21 mouse cellular contexts compared by ENCODE assay signal in the genomic region with DNA sequence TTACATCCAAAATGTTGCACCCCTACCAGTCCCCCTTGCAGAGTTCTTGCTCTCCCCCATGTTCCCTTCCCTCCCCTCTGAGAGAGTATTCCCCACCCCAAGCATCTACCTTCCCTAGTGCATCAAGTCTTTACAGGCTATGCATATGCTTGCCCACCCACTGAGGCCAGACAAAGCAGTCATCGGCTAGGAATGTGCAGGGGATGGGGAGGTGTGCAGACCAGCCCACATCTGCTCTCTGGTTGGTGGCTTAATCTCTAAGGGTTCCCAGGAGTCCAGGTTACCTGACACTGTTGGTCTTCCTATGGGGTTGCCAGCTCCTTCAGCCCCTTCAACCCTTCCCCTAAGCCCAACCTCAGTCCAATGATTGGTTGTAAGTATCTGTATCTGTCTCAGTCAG.
DNase-seq lines count a peak whose midpoint lies in the region; ATAC-seq and TF ChIP-seq lines count a peak whose summit lies in the region.
"Had no signal": no experiment of that assay in that cellular context is flagged by ENCODE, and none has a peak within 500 bp of the region (broad histone marks: within the 10 kb centered on the region; RNA-seq: fewer than 3 reads in every experiment).

No protein-coding gene starts in this region.

- no peak overlapping the region for H3K9ac ChIP-seq in forebrain, embryonic 11.5 days (ENCODE audit: low read length)
- no peak overlapping the region for H3K9ac ChIP-seq in forebrain, embryonic 16.5 days (replicated peaks; ENCODE audit: low read depth, low read length)
- H3K9ac ChIP-seq in midbrain, embryonic 11.5 days (ENCODE audit: low read length), result no peak overlapping the region
- no peak overlapping the region for H3K9ac ChIP-seq in midbrain, embryonic 16.5 days (ENCODE audit: low read depth, low read length)
- no peak overlapping the region for H3K9ac ChIP-seq in ES-E14 (ENCODE audit: insufficient read depth, low read depth, low read length, poor library complexity, severe bottlenecking)
- H3K9ac ChIP-seq in forebrain, embryonic 15.5 days (replicated peaks), result no peak overlapping the region
- H3K9ac ChIP-seq: liver, embryonic 14.5 days had no signal

- WGBS in forebrain, embryonic 11.5 days, result 11% methylated on average over 1 of the region's 1 CpGs
- WGBS in forebrain, embryonic 16.5 days, result 9% methylated on average over 1 of the region's 1 CpGs
- WGBS in midbrain, embryonic 11.5 days, result 24% methylated on average over 1 of the region's 1 CpGs
- WGBS in midbrain, embryonic 16.5 days, result 14% methylated on average over 1 of the region's 1 CpGs
- WGBS in forebrain, embryonic 15.5 days, result 9% methylated on average over 1 of the region's 1 CpGs

- in situ Hi-C loops in ES-E14 (cut with MboI; ENCODE audit: low sequenced_read_pairs in 2 of 2, unreplicated experiment in 2 of 2), result no loop called here

- no peak overlapping the region for H3K27ac ChIP-seq in forebrain, embryonic 11.5 days (ENCODE audit: low read depth, low read length)
- no peak overlapping the region for H3K27ac ChIP-seq in forebrain, embryonic 16.5 days (ENCODE audit: low read length)
- H3K27ac ChIP-seq in midbrain, embryonic 11.5 days (ENCODE audit: low read depth, low read length), result no peak overlapping the region
- H3K27ac ChIP-seq in midbrain, embryonic 16.5 days (ENCODE audit: low read length), result no peak overlapping the region
- no peak overlapping the region for H3K27ac ChIP-seq in ES-E14 (ENCODE audit: insufficient read depth, low read depth, low read length, poor library complexity, severe bottlenecking)
- no peak overlapping the region for H3K27ac ChIP-seq in forebrain, embryonic 15.5 days (replicated peaks)
- H3K27ac ChIP-seq: heart, adult 2 months; hindbrain, postnatal 0 days; liver, embryonic 14.5 days had no signal

- DNase-seq in forebrain, embryonic 11.5 days (ENCODE audit: low spot score), result no peak
- no peak for DNase-seq in midbrain, embryonic 11.5 days (ENCODE audit: low spot score, missing footprints)
- peak; percentile 61 for DNase-seq in ES-E14 (ENCODE audit: low read depth, low spot score)
- no peak for DNase-seq in right cerebral cortex, postnatal 10 days (ENCODE audit: low spot score in 2 of 2)
- DNase-seq: adrenal gland, postnatal 14 days; cerebellum, adult 8-10 months; gastrocnemius, postnatal 14 days; heart, adult 2 months; kidney, adult 18-20 months; kidney, postnatal 10 days; left cerebral cortex, postnatal 4 days; right cerebral cortex, adult 18-20 months; thymus, adult 18-20 months had no signal

- no peaks in the 10 kb centered on the region for H3K27me3 ChIP-seq in forebrain, embryonic 11.5 days (ENCODE audit: control insufficient read depth, insufficient read depth, low read length)
- no peaks in the 10 kb centered on the region for H3K27me3 ChIP-seq in forebrain, embryonic 16.5 days (replicated peaks; ENCODE audit: control insufficient read depth, insufficient read depth, low read length)
- no peaks in the 10 kb centered on the region for H3K27me3 ChIP-seq in midbrain, embryonic 11.5 days (ENCODE audit: control insufficient read depth, insufficient read depth, low read length)
- no peaks in the 10 kb centered on the region for H3K27me3 ChIP-seq in midbrain, embryonic 16.5 days (ENCODE audit: control insufficient read depth, insufficient read depth, low read depth, low read length)
- H3K27me3 ChIP-seq in forebrain, embryonic 15.5 days, result no peaks in the 10 kb centered on the region

- H3K9me3 ChIP-seq in forebrain, embryonic 11.5 days (ENCODE audit: control insufficient read depth, low read length), result no peaks in the 10 kb centered on the region
- H3K9me3 ChIP-seq in forebrain, embryonic 16.5 days (ENCODE audit: control insufficient read depth, low read length), result no peaks in the 10 kb centered on the region
- no peaks in the 10 kb centered on the region for H3K9me3 ChIP-seq in midbrain, embryonic 11.5 days (ENCODE audit: control insufficient read depth, low read length)
- no peaks in the 10 kb centered on the region for H3K9me3 ChIP-seq in midbrain, embryonic 16.5 days (replicated peaks; ENCODE audit: control insufficient read depth, low read length, poor library complexity, severe bottlenecking)
- H3K9me3 ChIP-seq in ES-E14 (ENCODE audit: control insufficient read depth, insufficient read depth, low read depth, low read length), result no peaks in the 10 kb centered on the region
- H3K9me3 ChIP-seq in forebrain, embryonic 15.5 days, result no peaks in the 10 kb centered on the region

- no peaks in the 10 kb centered on the region for H3K4me1 ChIP-seq in forebrain, embryonic 11.5 days (replicated peaks; ENCODE audit: control insufficient read depth, insufficient read depth, low read length)
- peaks cover 4% of the 10 kb centered on the region; the same call in 1 of the 2 replicates for H3K4me1 ChIP-seq in forebrain, embryonic 16.5 days (replicated peaks; ENCODE audit: control insufficient read depth, insufficient read depth, low read length)
- 0 out of 2 replicates have a peak, but pooled peaks cover 2% of the 10 kb centered on the region for H3K4me1 ChIP-seq in midbrain, embryonic 11.5 days (ENCODE audit: control insufficient read depth, insufficient read depth, low read length)
- H3K4me1 ChIP-seq in midbrain, embryonic 16.5 days (ENCODE audit: control insufficient read depth, insufficient read depth, low read length), result peaks cover 4% of the 10 kb centered on the region; the same call in 1 of the 2 replicates
- peaks cover 0 to 5% of the 10 kb centered on the region in 2 experiments; a peak in 1 of 4 replicates for H3K4me1 ChIP-seq in ES-E14 (ENCODE audit: control insufficient read depth in 2 of 2, insufficient read depth in 2 of 2, low read length in 2 of 2, poor library complexity in 1 of 2)
- H3K4me1 ChIP-seq in forebrain, embryonic 15.5 days, result peaks cover 9% of the 10 kb centered on the region; the same call in 1 of the 2 replicates

- no peak overlapping the region for H3K4me3 ChIP-seq in forebrain, embryonic 11.5 days (ENCODE audit: low read depth, low read length)
- no peak overlapping the region for H3K4me3 ChIP-seq in forebrain, embryonic 16.5 days (replicated peaks; ENCODE audit: low read length)
- no peak overlapping the region for H3K4me3 ChIP-seq in midbrain, embryonic 11.5 days (ENCODE audit: low read depth, low read length)
- no peak overlapping the region for H3K4me3 ChIP-seq in midbrain, embryonic 16.5 days (ENCODE audit: low read depth, low read length)
- H3K4me3 ChIP-seq in ES-E14 (ENCODE audit: insufficient read depth in 1 of 2, low read depth in 1 of 2, low read length in 2 of 2, poor library complexity in 1 of 2, severe bottlenecking in 1 of 2), result no peak overlapping the region
- no peak overlapping the region for H3K4me3 ChIP-seq in forebrain, embryonic 15.5 days
- H3K4me3 ChIP-seq: heart, adult 2 months; layer of hippocampus, adult 2 months; myocyte had no signal

- no peaks in the 10 kb centered on the region for H3K36me3 ChIP-seq in forebrain, embryonic 11.5 days (ENCODE audit: control insufficient read depth, insufficient read depth, low read length)
- no peaks in the 10 kb centered on the region for H3K36me3 ChIP-seq in forebrain, embryonic 16.5 days (ENCODE audit: control insufficient read depth, insufficient read depth)
- H3K36me3 ChIP-seq in midbrain, embryonic 11.5 days (ENCODE audit: control insufficient read depth, insufficient read depth, low read length), result no peaks in the 10 kb centered on the region
- no peaks in the 10 kb centered on the region for H3K36me3 ChIP-seq in midbrain, embryonic 16.5 days (ENCODE audit: control insufficient read depth, insufficient read depth, low read length)
- H3K36me3 ChIP-seq in ES-E14 (ENCODE audit: control insufficient read depth, insufficient read depth, low read length, poor library complexity, severe bottlenecking), result no peaks in the 10 kb centered on the region
- H3K36me3 ChIP-seq in forebrain, embryonic 15.5 days, result no peaks in the 10 kb centered on the region

- peak; percentile 71 for ATAC-seq in forebrain, embryonic 11.5 days (replicated peaks; ENCODE audit: low FRiP score)
- ATAC-seq in forebrain, embryonic 16.5 days, result no peak
- peak; percentile 45; the same call in 1 of the 2 replicates for ATAC-seq in midbrain, embryonic 11.5 days (ENCODE audit: low FRiP score)
- no peak for ATAC-seq in midbrain, embryonic 16.5 days
- ATAC-seq in forebrain, embryonic 15.5 days (replicated peaks), result peak; percentile 54; the same call in 1 of the 2 replicates
- ATAC-seq: hindbrain, postnatal 0 days; lung, postnatal 0 days had no signal

- H3K4me2 ChIP-seq in forebrain, embryonic 11.5 days (ENCODE audit: low read depth, low read length, severe bottlenecking), result no peak overlapping the region
- no peak overlapping the region for H3K4me2 ChIP-seq in forebrain, embryonic 16.5 days (ENCODE audit: low read length)
- no peak overlapping the region for H3K4me2 ChIP-seq in midbrain, embryonic 11.5 days
- H3K4me2 ChIP-seq in midbrain, embryonic 16.5 days (ENCODE audit: low read length), result no peak overlapping the region
- H3K4me2 ChIP-seq in forebrain, embryonic 15.5 days (replicated peaks), result no peak overlapping the region

TF ChIP-seq in ES-E14, 5 proteins besides CTCF, POLR2A, EP300 and RAD21:
- no peak for TF ChIP-seq ZNF384 (IDR thresholded peaks at IDR 0.05; ENCODE audit: low read depth, low read length)
- no peak for TF ChIP-seq MAFK (IDR thresholded peaks at IDR 0.05; ENCODE audit: insufficient read depth, low read depth, low read length)
- no peak for TF ChIP-seq ZC3H11A (IDR thresholded peaks at IDR 0.05; ENCODE audit: borderline replicate concordance, low read depth, low read length)
- TF ChIP-seq HCFC1 (IDR thresholded peaks at IDR 0.05; ENCODE audit: borderline replicate concordance, insufficient read depth, low read length), result no peak
- TF ChIP-seq CHD2 (IDR thresholded peaks at IDR 0.05; ENCODE audit: low read depth, low read length), result no peak

Comparison
In these comparisons a context has a peak if more than half of its experiments do, and no peak if none do; other contexts are left out.
1. ATAC-seq: peak in forebrain, embryonic 11.5 days (single experiment), midbrain, embryonic 11.5 days (single experiment) and forebrain, embryonic 15.5 days (single experiment); none in forebrain, embryonic 16.5 days (single experiment) and midbrain, embryonic 16.5 days (single experiment).